Mouse (Mus musculus): ENCODE measurements around the gene Hist2h2bb.

GRCm38 (mm10) chr3:96234914-96235313 lies 34.6 kb upstream of the Hist2h2bb start:
- TF ChIP-seq CTCF (IDR thresholded peaks at IDR 0.05) (no peak), POLR2A (IDR thresholded peaks at IDR 0.05; ENCODE audit: insufficient read depth, low read depth, low read length) (no peak), EP300 (IDR thresholded peaks at IDR 0.05; ENCODE audit: insufficient read depth, low read depth, low read length) (no peak)

Measured in heart, adult 2 months (tissue).